Mouse (Mus musculus) heart, embryonic 14.5 days (tissue): ENCODE data around the gene Gm42420. TPM values are rescaled to one million over a fixed set of nuclear protein-coding genes. Genes with fewer than 3 reads are reported as not detected.

ENCODE experiments used
- ATAC-seq: fragments of 200-750 bp; cut with Nextera tagmentation; 2 replicates; pipeline ENCODE4 v1.8.0; 2017; ENCODE audit warnings: low read depth, moderate TSS enrichment; ENCODE audit not compliant: insufficient number of reproducible peaks, insufficient read depth, low FRiP score
- H3K27ac ChIP-seq, 2 experiments: fragments of 200-500 bp in 1 of 2; fragments of 300-500 bp in 1 of 2; sonication (generic) in 1 of 2; replicated peaks in 1 of 2; 2 replicates each; pipeline ENCODE4 v1.5.1; 2012 to 2014; ENCODE audit warnings: low read depth in 2 of 2, low read length in 2 of 2, control low read depth in 1 of 2, mild to moderate bottlenecking in 1 of 2, mixed read lengths in 1 of 2; ENCODE audit not compliant: control insufficient read depth in 1 of 2, insufficient read depth in 1 of 2
- H3K27me3 ChIP-seq: fragments of 300-500 bp; sonication (generic); 2 replicates; pipeline ENCODE4 v1.6.1; 2014; ENCODE audit warnings: mild to moderate bottlenecking, low read length, control low read depth; ENCODE audit not compliant: control insufficient read depth, insufficient read depth
- H3K36me3 ChIP-seq: fragments of 300-500 bp; sonication (generic); 2 replicates; pipeline ENCODE4 v1.6.1; 2014; ENCODE audit warnings: mild to moderate bottlenecking, control low read depth, low read length, mixed read lengths; ENCODE audit not compliant: control insufficient read depth, insufficient read depth
- H3K4me1 ChIP-seq, 2 experiments: fragments of 200-500 bp in 1 of 2; fragments of 300-500 bp in 1 of 2; sonication (generic) in 1 of 2; 2 replicates each; pipeline ENCODE4 v1.6.1; 2012 to 2014; ENCODE audit warnings: low read length in 2 of 2, control low read depth in 1 of 2, mixed read lengths in 1 of 2; ENCODE audit not compliant: control insufficient read depth in 2 of 2, insufficient read depth in 2 of 2
- H3K4me2 ChIP-seq: fragments of 300-500 bp; sonication (generic); 2 replicates; pipeline ENCODE4 v1.6.1; 2014; ENCODE audit warnings: mild to moderate bottlenecking, low read length
- H3K4me3 ChIP-seq, 2 experiments: fragments of 200-500 bp in 1 of 2; fragments of 300-500 bp in 1 of 2; sonication (generic) in 1 of 2; 2 replicates each; pipeline ENCODE4 v1.5.1; 2012 to 2014; ENCODE audit warnings: low read length in 2 of 2, mild to moderate bottlenecking in 2 of 2, control low read depth in 1 of 2, low read depth in 1 of 2, moderate library complexity in 1 of 2; ENCODE audit not compliant: control insufficient read depth in 1 of 2, insufficient read depth in 1 of 2
- H3K9ac ChIP-seq: fragments of 300-500 bp; sonication (generic); 2 replicates; pipeline ENCODE4 v1.6.1; 2014; ENCODE audit warnings: mild to moderate bottlenecking, low read length
- H3K9me3 ChIP-seq: fragments of 300-500 bp; sonication (generic); 2 replicates; pipeline ENCODE4 v1.6.1; 2016; ENCODE audit warnings: low read length, control low read depth; ENCODE audit not compliant: control insufficient read depth
- WGBS: fragments of 180-500 bp; shearing (Covaris S2); extraction: QIAGEN DNeasy Blood & Tissue Kit; methylation state at CpG from one replicate; pipeline ENCODE4 v1.1.7; 2014; 5-methylcytosine and 5-hydroxymethylcytosine counted together
- polyA plus RNA-seq: library from polyadenylated mRNA; unstranded; fragments of >200 nt; fragmentation: Nextera tagmentation; extraction: Ambion mirVana; gene quantifications from 2 replicates; pipeline ENCODE4 v1.2.1, GENCODE M21; 2014

Gene Gm42420
- polyA plus RNA-seq, 1 experiment from 2014 or later: not detected

DNA sequence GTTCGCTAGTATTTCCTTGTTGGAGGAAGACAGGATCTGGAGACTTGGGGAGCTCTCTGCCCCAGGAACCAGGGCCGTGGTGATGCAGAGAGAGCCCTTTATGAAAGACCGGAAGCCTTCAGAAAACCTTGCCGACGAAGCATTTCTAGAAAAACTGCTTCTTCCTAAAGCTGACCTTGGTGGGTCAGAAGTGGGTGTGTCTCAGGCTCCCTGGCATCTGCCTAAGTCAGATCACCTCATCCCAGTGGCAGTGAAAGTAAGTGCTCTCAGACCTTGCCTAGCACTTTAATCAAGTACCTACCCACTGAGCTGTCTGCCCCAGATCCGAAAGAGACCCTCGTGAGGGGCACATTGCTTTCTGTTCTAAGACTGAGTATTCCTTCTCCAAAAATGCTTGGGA is 10.6 kb upstream of the Gm42420 start:
- Histone ChIP-seq H3K36me3 (peaks cover 37% of the 10 kb centered on the region), H3K9ac (peak overlapping the region; percentile 86), H3K27me3 (no peaks in the 10 kb centered on the region), H3K4me2 (peak overlapping the region; percentile 90), H3K4me3 (peak overlapping the region; percentile 84 to 89), H3K9me3 (no peaks in the 10 kb centered on the region), H3K4me1 (peaks cover 9 to 14% of the 10 kb centered on the region in 2 experiments), H3K27ac (peak overlapping the region in 1 of 2 experiments; percentile 94; a peak in 3 of 4 replicates)
- WGBS: 64% methylated on average over 7 of the region's 7 CpGs
- no peak for ATAC-seq

DNA sequence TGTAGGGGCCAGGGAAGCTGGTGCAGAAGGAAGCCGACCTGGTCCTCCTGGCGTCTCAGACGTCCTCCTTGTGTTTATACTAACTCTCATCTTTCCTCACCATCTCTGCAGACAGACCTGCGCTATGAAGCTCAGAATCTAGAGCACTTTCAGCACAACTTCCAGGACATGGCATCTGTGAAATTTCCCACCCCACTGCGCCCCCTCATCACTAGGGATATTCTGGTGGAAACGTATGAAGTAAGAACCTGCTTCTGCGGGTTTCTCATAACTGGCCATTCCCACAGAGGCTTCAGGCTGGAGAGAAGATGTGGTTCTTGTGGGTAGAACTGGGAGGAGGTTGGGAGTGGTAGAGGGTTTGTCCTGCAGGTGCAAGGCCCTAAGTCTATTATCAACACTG is 6.0 kb upstream of the Gm42420 start:
- no peak overlapping the region for H3K9ac ChIP-seq
- 84% methylated on average over 7 of the region's 7 CpGs for WGBS
- H3K36me3 ChIP-seq: peaks cover 73% of the 10 kb centered on the region
- no peaks in the 10 kb centered on the region for H3K27me3 ChIP-seq
- peaks cover 4 to 5% of the 10 kb centered on the region in 2 experiments for H3K4me1 ChIP-seq
- no peak overlapping the region for H3K4me3 ChIP-seq
- ATAC-seq: no peak
- H3K4me2 ChIP-seq: no peak overlapping the region
- no peaks in the 10 kb centered on the region for H3K9me3 ChIP-seq
- no peak overlapping the region for H3K27ac ChIP-seq

DNA sequence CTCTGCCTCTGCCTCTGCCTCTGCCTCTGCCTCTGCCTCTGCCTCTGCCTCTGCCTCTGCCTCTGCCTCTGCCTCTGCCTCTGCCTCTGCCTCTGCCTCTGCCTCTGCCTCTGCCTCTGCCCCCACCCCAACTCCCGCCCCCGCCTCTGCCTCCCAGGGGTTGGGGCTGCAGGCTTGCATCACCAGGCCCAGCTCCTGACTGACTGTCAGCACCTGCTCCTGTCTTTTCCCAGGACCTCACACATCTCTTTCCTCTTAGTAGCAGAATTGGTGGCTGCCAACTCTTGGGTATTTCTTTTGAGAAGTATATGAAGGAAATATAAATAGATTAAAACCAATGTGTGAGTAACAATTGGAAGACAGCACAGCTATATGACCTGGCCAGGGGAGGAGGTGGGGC is 5.0 kb upstream of the Gm42420 start:
- H3K27ac ChIP-seq: no peak overlapping the region
- H3K27me3 ChIP-seq: no peaks in the 10 kb centered on the region
- no peak overlapping the region for H3K9ac ChIP-seq
- 61% methylated on average over 2 of the region's 2 CpGs for WGBS
- no peaks in the 10 kb centered on the region for H3K4me1 ChIP-seq
- H3K9me3 ChIP-seq: no peaks in the 10 kb centered on the region
- H3K4me2 ChIP-seq: no peak overlapping the region
- no peak overlapping the region for H3K4me3 ChIP-seq
- H3K36me3 ChIP-seq: peaks cover 81% of the 10 kb centered on the region
- ATAC-seq: no peak

DNA sequence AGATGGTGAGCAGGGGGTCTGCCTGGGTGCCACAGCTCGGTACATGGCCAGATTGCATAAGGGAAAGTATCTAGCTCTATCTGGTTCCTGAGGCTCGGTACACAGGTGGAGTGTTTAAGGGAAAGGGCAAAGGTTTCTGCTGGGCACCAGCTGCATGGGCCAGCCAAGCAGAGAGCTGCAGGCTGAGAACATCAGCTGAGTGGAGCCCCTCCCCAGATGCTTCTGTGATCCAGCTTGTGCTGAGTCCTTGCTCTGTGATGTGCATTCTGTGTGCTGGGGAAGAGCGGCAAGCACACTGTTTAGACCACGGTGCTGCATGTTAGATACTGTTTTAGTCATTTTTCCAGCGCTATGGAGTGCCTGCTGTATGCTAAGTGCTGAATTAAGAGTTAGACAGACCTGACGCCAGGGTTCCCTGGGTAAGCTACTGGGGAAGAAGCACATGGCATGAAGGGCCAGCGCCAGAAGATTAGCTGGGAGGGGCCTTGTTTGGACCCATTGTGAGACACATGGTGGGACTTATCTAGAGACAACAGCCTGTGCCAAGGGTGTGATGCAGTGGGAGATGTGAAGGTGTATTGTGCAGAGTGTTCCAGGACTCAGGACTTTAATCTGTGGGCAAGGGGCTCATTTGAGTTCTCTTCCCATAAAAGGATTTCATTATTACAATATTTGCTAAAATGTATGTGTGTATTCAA is 4.3 kb upstream of the Gm42420 start:
- H3K9me3 ChIP-seq: no peaks in the 10 kb centered on the region
- no peak overlapping the region for H3K27ac ChIP-seq
- no peak overlapping the region for H3K4me2 ChIP-seq
- no peak overlapping the region for H3K9ac ChIP-seq
- H3K4me3 ChIP-seq: no peak overlapping the region
- no peaks in the 10 kb centered on the region for H3K4me1 ChIP-seq
- ATAC-seq: no peak
- peaks cover 85% of the 10 kb centered on the region for H3K36me3 ChIP-seq
- 72% methylated on average over 7 of the region's 7 CpGs for WGBS
- H3K27me3 ChIP-seq: no peaks in the 10 kb centered on the region

DNA sequence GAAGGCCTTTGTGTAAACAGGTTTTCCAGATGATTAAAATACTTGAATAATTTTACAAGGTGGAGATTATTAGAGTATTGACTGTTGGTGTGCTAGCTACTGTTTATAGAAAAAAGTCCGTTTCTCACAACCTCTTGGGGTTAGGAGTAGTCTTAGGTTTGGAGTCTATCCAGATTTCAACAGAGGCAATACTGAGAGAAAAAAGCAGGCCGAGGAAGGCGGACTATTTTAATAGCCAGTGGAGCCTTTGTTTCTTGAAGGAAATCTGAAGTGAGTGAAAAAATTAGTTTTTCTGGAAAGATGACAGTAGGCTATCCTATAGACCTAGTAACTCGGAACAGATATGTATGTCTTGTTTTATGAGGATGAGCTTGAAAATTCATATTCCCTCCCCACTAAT is 5.9 kb downstream of the Gm42420 start:
- Histone ChIP-seq H3K4me1 (peaks cover 6 to 12% of the 10 kb centered on the region in 2 experiments), H3K9ac (no peak overlapping the region), H3K4me2 (peak overlapping the region; percentile 88; the same call in 1 of the 2 replicates), H3K27me3 (no peaks in the 10 kb centered on the region), H3K4me3 (peak overlapping the region in 1 of 2 experiments; percentile 86; a peak in 1 of 4 replicates), H3K9me3 (no peaks in the 10 kb centered on the region), H3K36me3 (peaks cover 36% of the 10 kb centered on the region), H3K27ac (no peak overlapping the region)
- ATAC-seq: no peak
- WGBS: 93% methylated on average over 4 of the region's 4 CpGs

DNA sequence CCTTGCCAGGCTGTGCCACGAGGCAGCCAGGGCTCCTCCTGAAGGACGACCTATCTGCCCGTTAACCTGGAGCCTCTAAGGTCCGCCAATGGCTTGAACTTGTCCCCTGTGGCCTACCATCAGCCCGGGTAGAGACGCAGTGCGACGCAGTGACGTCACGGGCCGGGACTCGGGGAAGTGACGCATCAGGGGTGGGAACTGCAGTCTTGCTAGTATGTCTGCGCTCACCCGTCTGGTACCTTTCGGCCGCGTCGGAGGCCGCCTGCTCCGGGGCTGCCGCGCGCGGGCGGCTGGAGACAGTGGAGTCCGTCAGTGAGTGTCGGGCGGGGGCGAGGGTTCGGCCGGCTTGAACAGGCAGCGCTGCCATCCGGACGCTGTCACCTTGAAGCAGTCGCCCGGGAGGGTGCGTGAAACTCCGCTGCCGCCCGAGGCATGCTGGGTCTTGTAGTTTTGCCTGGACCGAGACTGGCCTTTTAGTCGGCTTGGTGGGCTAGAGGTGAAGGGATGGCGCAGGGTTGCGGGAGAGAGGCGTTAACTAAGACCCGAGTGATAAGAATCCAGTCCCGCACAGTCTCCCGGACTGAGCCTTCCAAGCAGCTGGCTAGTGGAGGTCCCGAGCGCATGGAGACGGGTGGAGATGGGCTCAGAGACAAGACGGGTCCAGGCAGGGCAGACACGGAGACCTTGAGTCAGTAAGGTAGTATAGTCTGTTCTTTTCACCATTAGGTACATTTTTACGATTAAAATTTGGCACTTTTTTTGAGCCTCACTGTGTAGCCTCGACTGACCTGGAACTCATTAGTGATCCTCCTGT is 7.1 kb downstream of the Gm42420 start, which contains the start of gene Ndufb2:
Gene Ndufb2, plus strand, starts transcription at position 174 of the 814 bp plus-strand sequence.
- H3K9ac ChIP-seq: peak within 1 kb of the TSS; percentile 93
- no peaks in the 10 kb centered on the region for H3K27me3 ChIP-seq
- peaks cover 36% of the 10 kb centered on the region for H3K36me3 ChIP-seq
- H3K9me3 ChIP-seq: no peaks in the 10 kb centered on the region
- H3K4me1 ChIP-seq: peaks cover 6 to 12% of the 10 kb centered on the region in 2 experiments
- peak within 1 kb of the TSS; percentile 95 to 98 for H3K27ac ChIP-seq
- WGBS: under 1% methylated on average over 55 of the region's 56 CpGs
- ATAC-seq: peak; percentile 94
- H3K4me3 ChIP-seq: peak within 1 kb of the TSS; percentile 65 to 86
- H3K4me2 ChIP-seq: peak within 1 kb of the TSS; percentile 88

DNA sequence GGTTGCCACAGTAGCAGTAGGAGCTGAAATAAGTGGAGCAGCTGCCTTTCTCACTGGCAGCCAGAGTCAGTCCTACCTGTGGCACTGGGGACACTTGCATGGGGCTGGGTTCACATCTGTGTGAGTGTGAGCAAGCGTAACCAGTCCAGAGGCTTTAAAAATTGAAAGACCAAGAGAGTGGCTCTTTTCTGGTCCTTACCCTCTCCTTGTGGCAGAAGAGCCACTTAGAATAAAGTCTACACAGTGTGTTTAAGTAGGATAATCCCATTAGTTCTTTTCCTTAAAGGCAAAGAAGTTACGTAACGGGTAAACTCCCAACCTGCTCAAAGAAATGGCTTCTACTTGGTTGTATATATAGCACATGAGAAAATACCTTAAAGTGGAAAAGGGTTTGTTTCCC is 15.3 kb downstream of the Gm42420 start:
- Histone ChIP-seq H3K9ac (no peak overlapping the region), H3K36me3 (peaks cover 68% of the 10 kb centered on the region), H3K4me3 (no peak overlapping the region), H3K27ac (no peak overlapping the region), H3K4me2 (no peak overlapping the region), H3K27me3 (no peaks in the 10 kb centered on the region), H3K4me1 (peaks cover 0 to 3% of the 10 kb centered on the region in 2 experiments; a peak in 2 of 4 replicates), H3K9me3 (no peaks in the 10 kb centered on the region)
- 95% methylated on average over 3 of the region's 3 CpGs for WGBS
- no peak for ATAC-seq
